Mouse (Mus musculus) heart, adult 11 months (tissue): Measurements from ENCODE around the gene Xpc.

Experiments
- DNase-seq: peaks from one replicate; pipeline ENCODE4 v3.0.0; 2022

The Xpc gene

GRCm38 (mm10) chr6:91471427-91471826, 44.3 kb downstream of the Xpc start:
- peak; percentile 81 for DNase-seq

DNA sequence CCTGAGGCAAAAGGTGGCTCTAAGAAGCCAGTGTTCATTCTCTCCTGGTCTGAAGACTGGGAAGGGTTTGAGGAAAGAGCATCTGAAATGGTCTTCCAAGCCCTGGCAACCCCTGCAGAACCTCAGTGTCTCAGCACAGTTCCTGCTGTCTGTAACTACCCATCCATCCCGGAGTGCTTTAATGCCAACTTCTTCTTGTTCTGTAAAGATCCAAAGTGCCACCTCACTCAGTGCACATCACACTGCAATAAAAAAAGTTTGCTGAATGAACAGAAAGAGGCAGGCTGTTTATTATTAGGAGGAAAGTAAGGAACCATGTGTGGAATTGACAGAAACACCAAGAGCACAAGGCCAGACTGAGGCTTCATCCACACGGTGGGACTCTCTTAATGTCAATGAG, 45.0 kb downstream of the Xpc start:
- peak; percentile 63 for DNase-seq

DNA sequence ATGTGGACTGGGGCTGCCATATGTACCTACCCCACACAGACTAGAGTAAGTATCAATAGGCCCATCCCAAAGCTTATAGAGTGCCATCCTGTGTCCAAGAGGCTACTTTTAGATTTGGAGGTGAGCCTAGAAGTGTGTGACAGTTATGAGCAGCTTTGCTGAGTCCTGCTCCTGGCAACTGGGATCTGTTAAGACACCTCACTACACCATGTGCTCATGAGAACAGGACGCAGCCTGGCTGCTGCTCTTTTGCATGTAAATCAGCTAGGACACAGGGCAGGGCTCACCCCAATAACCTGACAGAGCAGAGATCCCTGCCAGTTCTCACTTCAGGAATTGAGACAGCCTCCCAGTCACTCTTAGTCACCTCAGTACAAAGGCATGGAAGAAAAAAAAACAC, 48.6 kb downstream of the Xpc start:
- DNase-seq: peak; percentile 92

- DNase-seq: peak; percentile 57
These were observed 49.9 kb downstream of the Xpc start for GRCm38 (mm10) chr6:91465756-91466155.

DNA sequence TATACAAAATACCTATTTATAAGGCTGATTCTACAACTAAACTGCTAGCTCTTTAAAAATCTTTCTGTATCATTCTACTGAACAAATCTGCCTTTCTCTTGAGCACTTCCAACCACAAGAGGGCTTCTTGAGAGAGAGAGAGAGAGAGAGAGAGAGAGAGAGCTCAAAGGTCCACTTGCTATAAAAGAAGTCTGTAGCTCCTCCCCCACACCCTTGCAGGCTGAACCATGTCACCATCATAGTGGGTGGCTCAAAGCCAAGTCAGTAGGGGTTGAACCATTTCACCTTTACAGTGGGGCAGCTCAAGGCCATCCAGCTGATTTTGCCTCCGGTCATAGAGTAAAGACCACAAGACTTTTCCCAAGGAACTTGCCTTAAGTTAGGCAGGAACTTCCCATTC, 56.2 kb downstream of the Xpc start:
- DNase-seq: peak; percentile 51

DNA sequence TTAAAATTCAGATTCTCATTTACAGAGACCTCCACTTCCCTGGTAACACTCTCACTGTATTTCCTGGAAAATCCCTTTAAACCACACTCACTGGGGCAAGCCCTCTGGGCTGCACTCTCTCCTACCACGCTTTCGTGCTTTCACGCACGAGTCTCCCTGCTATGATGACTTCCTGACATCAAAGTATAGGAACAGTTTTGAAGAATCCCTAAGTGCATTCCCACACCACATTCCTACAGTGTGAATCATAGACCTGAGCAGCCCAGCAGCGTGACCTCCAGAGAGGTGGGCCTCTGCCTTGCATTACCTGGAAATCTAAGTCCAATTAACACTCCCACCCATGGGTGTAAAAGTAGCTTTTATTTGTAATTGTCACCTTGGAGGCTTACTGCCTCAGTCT, 61.1 kb downstream of the Xpc start:
- peak; percentile 64 for DNase-seq

DNA sequence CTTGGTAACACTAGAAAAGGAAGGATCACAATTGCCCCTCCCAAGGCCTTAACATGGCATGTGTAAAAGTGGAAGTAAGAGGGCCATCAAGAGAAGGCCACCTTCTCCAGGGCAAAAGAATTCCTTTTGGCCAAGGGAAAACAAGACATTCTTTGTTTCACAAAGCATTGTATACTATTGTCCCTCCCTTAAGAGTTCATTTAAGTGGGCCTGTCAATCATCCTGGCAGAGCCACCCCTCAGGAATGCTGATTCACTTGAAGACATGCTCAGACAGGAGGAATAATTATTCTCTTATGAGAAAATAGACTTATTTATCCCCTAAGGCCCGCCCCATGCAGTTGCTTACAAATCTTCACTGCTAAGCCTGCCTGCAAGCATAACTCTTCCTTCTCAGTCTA, 63.6 kb downstream of the Xpc start:
- DNase-seq: peak; percentile 43

DNA sequence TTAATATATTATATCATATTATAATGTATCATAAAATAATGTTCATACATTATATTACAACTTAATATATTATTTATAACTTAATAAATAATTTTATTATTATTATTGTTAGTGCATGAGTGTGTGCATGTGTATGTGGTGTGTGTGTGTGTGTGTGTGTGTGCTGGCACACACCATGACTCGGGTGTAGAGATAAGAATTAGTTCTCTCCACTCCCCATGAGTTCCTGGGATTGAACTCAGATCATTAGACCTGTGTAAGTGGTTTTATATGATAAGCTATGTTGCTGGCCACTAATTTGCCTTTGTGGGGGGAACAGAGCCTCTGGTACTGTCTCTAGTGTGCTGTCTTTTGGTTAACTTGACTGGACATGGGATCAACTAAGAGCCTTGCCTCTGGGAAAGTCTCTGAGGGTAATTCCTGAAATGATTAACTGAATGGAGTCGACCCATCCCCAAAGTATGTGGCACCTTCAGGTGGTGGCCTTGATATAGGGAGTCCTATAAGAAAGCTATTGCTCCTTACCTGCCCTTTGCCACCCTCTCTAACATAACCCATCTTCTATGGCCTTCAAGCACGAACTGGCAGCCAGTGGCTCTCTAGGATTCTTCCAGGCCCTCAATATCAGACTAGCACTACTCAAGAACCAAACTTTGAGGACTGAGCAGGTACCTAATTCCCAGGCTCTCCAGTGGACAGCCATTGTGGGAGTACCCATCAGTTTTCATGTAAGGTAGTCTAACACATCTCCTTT, 66.0 kb downstream of the Xpc start:
- peak; percentile 56 for DNase-seq

GRCm38 (mm10) chr6:91445316-91445715, 70.4 kb downstream of the Xpc start:
- peak; percentile 37 for DNase-seq

- DNase-seq: peak; percentile 82
These were observed 74.5 kb downstream of the Xpc start for GRCm38 (mm10) chr6:91441145-91441662.

DNA sequence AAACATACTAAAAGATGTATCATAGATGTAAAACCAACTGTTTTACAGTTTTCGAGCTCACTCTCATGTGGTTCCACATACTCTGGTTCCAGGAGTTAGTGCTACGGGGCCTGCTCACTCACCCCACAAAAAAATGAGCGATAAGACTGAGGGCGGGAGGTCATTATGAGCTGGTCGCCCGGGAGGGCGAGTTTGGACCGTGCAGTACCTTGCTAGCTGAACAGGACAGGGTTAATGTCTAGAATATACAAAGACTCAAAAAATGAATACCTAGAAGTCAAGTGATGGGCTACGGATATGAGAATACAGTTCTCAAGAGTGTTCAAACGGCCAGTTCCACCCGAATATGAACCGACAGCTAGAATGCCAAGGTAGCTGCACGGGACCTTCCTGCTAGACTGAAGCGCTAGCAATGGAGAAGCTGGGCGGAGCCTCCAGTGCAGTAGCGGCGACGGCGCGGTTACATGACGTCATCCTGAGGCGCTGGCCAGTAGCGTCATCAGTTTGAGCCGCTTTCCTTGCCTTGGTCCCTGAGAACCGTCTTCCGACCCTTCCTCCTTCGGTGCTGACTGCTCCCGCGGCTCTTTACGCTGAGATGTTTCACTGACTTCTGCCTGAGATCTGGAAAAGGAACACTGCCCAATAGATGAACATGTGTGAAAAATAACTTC, 75.1 kb downstream of the Xpc start:
- peak; percentile 99 for DNase-seq
